Mouse (Mus musculus) MEL (cell line): ENCODE measurements at regions not wholly inside any gene's neighbourhood (a gene's known extent, or its start where the extent isn't known, plus 50 kb on each side); places are given as distances from the start of the nearest gene placed in this dataset.

Source experiments
- CTCF ChIP-seq, 3 experiments: IDR thresholded peaks in 2 of 3; conservative IDR thresholded peaks in 1 of 3; 2 replicates each; pipeline ENCODE4 v1.5.1; 2011 to 2012; ENCODE audit warnings: low read length in 3 of 3, low read depth in 2 of 3, mild to moderate bottlenecking in 2 of 3, improper control_type of control experiment in 1 of 3, inconsistent platforms in 1 of 3, mixed read lengths in 1 of 3, moderate library complexity in 1 of 3; ENCODE audit not compliant: control insufficient read depth in 1 of 3, insufficient read depth in 1 of 3, poor library complexity in 1 of 3, severe bottlenecking in 1 of 3
- E2F4 ChIP-seq: IDR thresholded peaks from 2 replicates; pipeline ENCODE4 v1.6.1; 2011; ENCODE audit warnings: low read depth, low read length, improper control_type of control experiment, borderline replicate concordance
- EP300 ChIP-seq, 2 experiments: IDR thresholded peaks; 2 replicates each; pipeline ENCODE4 v1.6.1; 2011; ENCODE audit warnings: improper control_type of control experiment in 2 of 2, low read length in 2 of 2, low read depth in 1 of 2, mild to moderate bottlenecking in 1 of 2
- MAX ChIP-seq: IDR thresholded peaks from 2 replicates; pipeline ENCODE4 v1.6.1; 2011; ENCODE audit warnings: low read length, improper control_type of control experiment
- MEF2A ChIP-seq: IDR thresholded peaks from 2 replicates; pipeline ENCODE4 v1.6.1; 2014; ENCODE audit warnings: low read depth, mild to moderate bottlenecking, inconsistent platforms, low read length, improper control_type of control experiment; ENCODE audit not compliant: poor library complexity, insufficient replicate concordance, severe bottlenecking; ENCODE audit errors: extremely low read depth
- MXI1 ChIP-seq: IDR thresholded peaks from 2 replicates; pipeline ENCODE4 v1.6.1; 2011; ENCODE audit warnings: mild to moderate bottlenecking, low read depth, low read length, improper control_type of control experiment
- MYC ChIP-seq: IDR thresholded peaks from 2 replicates; pipeline ENCODE4 v1.6.1; 2011; ENCODE audit warnings: low read depth, mild to moderate bottlenecking, low read length, improper control_type of control experiment, moderate library complexity
- TAL1 ChIP-seq: IDR thresholded peaks from 2 replicates; pipeline ENCODE4 v1.6.1; 2012; ENCODE audit warnings: mild to moderate bottlenecking, inconsistent platforms, low read length, moderate library complexity, mixed read lengths
- UBTF ChIP-seq: IDR thresholded peaks from 2 replicates; pipeline ENCODE4 v1.6.1; 2012; ENCODE audit warnings: low read depth, mild to moderate bottlenecking, inconsistent platforms, low read length, improper control_type of control experiment, moderate library complexity, borderline replicate concordance; ENCODE audit not compliant: insufficient read depth
- USF1 ChIP-seq: IDR thresholded peaks from 2 replicates; pipeline ENCODE4 v1.6.1; 2014; ENCODE audit warnings: low read depth, mild to moderate bottlenecking, inconsistent platforms, low read length, improper control_type of control experiment, moderate library complexity
- ZMIZ1 ChIP-seq: IDR thresholded peaks from 2 replicates; pipeline ENCODE4 v1.6.1; 2012; ENCODE audit warnings: low read depth, mild to moderate bottlenecking, inconsistent platforms, low read length, improper control_type of control experiment, moderate library complexity

DNA sequence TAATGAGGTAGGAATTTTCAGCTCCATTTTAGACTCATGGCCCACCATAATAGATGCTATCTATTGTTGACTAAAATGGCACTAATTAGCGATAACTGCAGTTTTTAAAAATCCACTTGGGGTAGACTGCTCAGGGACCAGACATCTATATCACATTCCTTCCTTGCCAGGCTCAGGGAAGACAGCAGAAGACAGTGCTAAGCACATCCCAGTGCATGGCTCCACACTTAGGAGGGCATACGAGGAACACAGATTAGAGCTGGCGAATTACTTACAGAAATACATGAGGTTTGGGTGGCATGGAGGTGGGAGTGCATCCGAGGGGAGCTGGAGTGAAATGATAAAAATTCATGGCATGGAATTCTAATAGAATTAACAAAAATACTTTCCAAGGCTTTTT lies 395.5 kb upstream of the Gm6657 start:
- no peak for TF ChIP-seq TAL1
- no peak for TF ChIP-seq ZMIZ1
- TF ChIP-seq MYC = no peak
- TF ChIP-seq CTCF (IDR thresholded peaks at IDR 0.05 in 2 of 3, conservative IDR thresholded peaks at IDR 0.05 in 1 of 3; ENCODE audit: control insufficient read depth in 1 of 3, insufficient read depth in 1 of 3, low read depth in 2 of 3, low read length in 3 of 3, poor library complexity in 1 of 3, severe bottlenecking in 1 of 3) = no peak
- TF ChIP-seq MAX = no peak
- TF ChIP-seq EP300 (IDR thresholded peaks at IDR 0.05; ENCODE audit: low read depth in 1 of 2, low read length in 2 of 2) = no peak
- TF ChIP-seq MEF2A = no peak
- TF ChIP-seq USF1 = no peak
- TF ChIP-seq UBTF = no peak
- no peak for TF ChIP-seq E2F4
- no peak for TF ChIP-seq MXI1
